Mouse (Mus musculus) activated CD4-positive, CD25-positive, alpha-beta regulatory T cell, adult 4 months (primary cell): Measurements from ENCODE around the gene Mvb12a. TPM values are rescaled to one million over a fixed set of nuclear protein-coding genes. Genes with fewer than 3 reads are reported as not detected.

Source experiments
- ATAC-seq: one replicate; pipeline ENCODE4 v1.8.0; 2017
- polyA plus RNA-seq, 2 experiments: library from polyadenylated mRNA; unstranded; fragments of 100-300 nt; shearing (Covaris generic); gene quantifications; one replicate each; pipeline ENCODE4 v1.2.1; 2017

Gene Mvb12a
- polyA plus RNA-seq, 2 experiments from 2014 or later, result 59.3 to 71.7 TPM

- no peak for ATAC-seq
Measured at GRCm38 (mm10) chr8:71594324-71594722, 51.6 kb downstream of the Mvb12a start.

- ATAC-seq, result peak; percentile 38
Measured at GRCm38 (mm10) chr8:71595862-71596261, 53.1 kb downstream of the Mvb12a start.

GRCm38 (mm10) chr8:71596384-71596783 is 53.7 kb downstream of the Mvb12a start:
- no peak for ATAC-seq

- ATAC-seq, result no peak
Measured at GRCm38 (mm10) chr8:71596798-71597197, 54.1 kb downstream of the Mvb12a start.

GRCm38 (mm10) chr8:71597451-71597850 is 54.7 kb downstream of the Mvb12a start, which contains the start of gene Fam129c:
Fam129c (plus strand) TSS chr8:71597648.
- ATAC-seq, result no peak

Other genes starting within 250 kb of the Mvb12a start
- gene Use1, start 176.1 kb upstream of the Mvb12a start, polyA plus RNA-seq, result 100 to 1,000 TPM; 302 to 322 TPM
- 1 to 10 TPM; 3.7 to 4.9 TPM for gene Ocel1, start 171.6 kb upstream of the Mvb12a start, polyA plus RNA-seq
- gene Nr2f6, start 161.0 kb upstream of the Mvb12a start, polyA plus RNA-seq, result under 1 TPM in 1 of 2 experiments, not detected in 1; 0.45 TPM
- under 1 TPM in 1 of 2 experiments, not detected in 1; 0.28 TPM for gene Ushbp1, start 147.1 kb upstream of the Mvb12a start, polyA plus RNA-seq
- gene Babam1, start 146.1 kb upstream of the Mvb12a start, polyA plus RNA-seq, result 10 to 100 TPM; 59.2 to 67.9 TPM
- gene Ankle1, start 136.9 kb upstream of the Mvb12a start, polyA plus RNA-seq, result 1 to 10 TPM; 1.7 to 2.4 TPM
- gene Abhd8, start 79.3 kb upstream of the Mvb12a start, polyA plus RNA-seq, result 10 to 100 TPM; 24.7 to 29.0 TPM
- gene Mrpl34, start 78.0 kb upstream of the Mvb12a start, polyA plus RNA-seq, result 100 to 1,000 TPM in 1 of 2 experiments, 10 to 100 TPM in 1; 70.3 to 101 TPM
- 10 to 100 TPM; 26.8 to 30.6 TPM for gene Dda1, start 73.7 kb upstream of the Mvb12a start, polyA plus RNA-seq
- under 1 TPM in 1 of 2 experiments, not detected in 1; 0.24 TPM for gene Ano8, start 57.0 kb upstream of the Mvb12a start, polyA plus RNA-seq
- gene Gtpbp3, start 54.8 kb upstream of the Mvb12a start, polyA plus RNA-seq, result 1 to 10 TPM; 3.9 to 5.1 TPM
- not detected for gene Plvap, start 31.2 kb upstream of the Mvb12a start, polyA plus RNA-seq
- not detected for gene Ccdc194, start 17.2 kb upstream of the Mvb12a start, polyA plus RNA-seq
- gene Bst2, start 5.5 kb upstream of the Mvb12a start, polyA plus RNA-seq, result 100 to 1,000 TPM in 1 of 2 experiments, 10 to 100 TPM in 1; 40.2 to 113 TPM
- 1 to 10 TPM in 1 of 2 experiments, under 1 TPM in 1; 0.99 to 1.7 TPM for gene Tmem221, start 15.9 kb downstream of the Mvb12a start, polyA plus RNA-seq
- under 1 TPM in 1 of 2 experiments, not detected in 1; 0.15 TPM for gene Nxnl1, start 23.7 kb downstream of the Mvb12a start, polyA plus RNA-seq
- 1 to 10 TPM; 4.4 to 8.9 TPM for gene Slc27a1, start 26.0 kb downstream of the Mvb12a start, polyA plus RNA-seq
- gene Pgls, start 49.3 kb downstream of the Mvb12a start, polyA plus RNA-seq, result 10 to 100 TPM; 77.4 to 87.4 TPM
- 1 to 10 TPM; 1.9 to 3.9 TPM for gene Fam129c, start 54.7 kb downstream of the Mvb12a start, polyA plus RNA-seq
- 10 to 100 TPM; 10.5 to 11.4 TPM for gene Colgalt1, start 68.1 kb downstream of the Mvb12a start, polyA plus RNA-seq
- gene Unc13a, start 128.8 kb downstream of the Mvb12a start, polyA plus RNA-seq, result under 1 TPM; 0.37 to 0.93 TPM
- 10 to 100 TPM; 18.6 to 41.7 TPM for gene Jak3, start 133.4 kb downstream of the Mvb12a start, polyA plus RNA-seq
- gene Insl3, start 146.3 kb downstream of the Mvb12a start, polyA plus RNA-seq, result 10 to 100 TPM; 16.4 to 23.9 TPM
- 1 to 10 TPM; 3.3 to 3.8 TPM for gene B3gnt3, start 158.9 kb downstream of the Mvb12a start, polyA plus RNA-seq
- gene Fcho1, start 182.8 kb downstream of the Mvb12a start, polyA plus RNA-seq, result 10 to 100 TPM; 55.0 to 72.9 TPM